Mouse (Mus musculus) hindbrain, embryonic 11.5 days (tissue): ENCODE measurements at regions not wholly inside any gene's neighbourhood (a gene's known extent, or its start where the extent isn't known, plus 50 kb on each side); places are given as distances from the start of the nearest gene placed in this dataset.
A peak's percentile ranks its signal among the peaks of the same experiment; 100 is the strongest.

Experiments used
- ATAC-seq: fragments of 200-750 bp; cut with Nextera tagmentation; 2 replicates; pipeline ENCODE4 v1.8.0; 2017; ENCODE audit warnings: mild to moderate bottlenecking, moderate TSS enrichment, moderate library complexity; ENCODE audit not compliant: low FRiP score
- DNase-seq: peaks from one replicate; pipeline ENCODE4 v3.0.0-alpha.2; 2015; ENCODE audit warnings: low spot score
- H3K27ac ChIP-seq: fragments of 300-500 bp; sonication (generic); 2 replicates; pipeline ENCODE4 v1.5.1; 2014; ENCODE audit warnings: mild to moderate bottlenecking, low read depth, low read length
- H3K27me3 ChIP-seq: fragments of 300-500 bp; sonication (generic); 2 replicates; pipeline ENCODE4 v1.6.1; 2014; ENCODE audit warnings: mild to moderate bottlenecking, low read length, moderate library complexity, mixed read lengths; ENCODE audit not compliant: control insufficient read depth, insufficient read depth
- H3K36me3 ChIP-seq: fragments of 300-500 bp; sonication (generic); 2 replicates; pipeline ENCODE4 v1.6.1; 2014; ENCODE audit warnings: mild to moderate bottlenecking, low read length, moderate library complexity, mixed read lengths; ENCODE audit not compliant: control insufficient read depth, insufficient read depth
- H3K4me1 ChIP-seq: fragments of 300-500 bp; sonication (generic); replicated peaks from 2 replicates; pipeline ENCODE4 v1.6.1; 2014; ENCODE audit warnings: low read length, mixed read lengths; ENCODE audit not compliant: control insufficient read depth, insufficient read depth
- H3K4me2 ChIP-seq: fragments of 300-500 bp; sonication (generic); replicated peaks from 2 replicates; pipeline ENCODE4 v1.6.1; 2014; ENCODE audit warnings: mild to moderate bottlenecking, low read depth, low read length
- H3K4me3 ChIP-seq: fragments of 300-500 bp; sonication (generic); 2 replicates; pipeline ENCODE4 v1.5.1; 2014; ENCODE audit warnings: low read depth, low read length
- H3K9ac ChIP-seq: fragments of 300-500 bp; sonication (generic); 2 replicates; pipeline ENCODE4 v1.6.1; 2014; ENCODE audit warnings: low read depth, low read length
- H3K9me3 ChIP-seq: fragments of 300-500 bp; sonication (generic); 2 replicates; pipeline ENCODE4 v1.6.1; 2016; ENCODE audit warnings: low read length; ENCODE audit not compliant: control insufficient read depth
- WGBS: fragments of 180-500 bp; shearing (Covaris S2); extraction: QIAGEN DNeasy Blood & Tissue Kit; methylation state at CpG from one replicate; pipeline ENCODE4 v1.1.7; 2014; 5-methylcytosine and 5-hydroxymethylcytosine counted together

DNA sequence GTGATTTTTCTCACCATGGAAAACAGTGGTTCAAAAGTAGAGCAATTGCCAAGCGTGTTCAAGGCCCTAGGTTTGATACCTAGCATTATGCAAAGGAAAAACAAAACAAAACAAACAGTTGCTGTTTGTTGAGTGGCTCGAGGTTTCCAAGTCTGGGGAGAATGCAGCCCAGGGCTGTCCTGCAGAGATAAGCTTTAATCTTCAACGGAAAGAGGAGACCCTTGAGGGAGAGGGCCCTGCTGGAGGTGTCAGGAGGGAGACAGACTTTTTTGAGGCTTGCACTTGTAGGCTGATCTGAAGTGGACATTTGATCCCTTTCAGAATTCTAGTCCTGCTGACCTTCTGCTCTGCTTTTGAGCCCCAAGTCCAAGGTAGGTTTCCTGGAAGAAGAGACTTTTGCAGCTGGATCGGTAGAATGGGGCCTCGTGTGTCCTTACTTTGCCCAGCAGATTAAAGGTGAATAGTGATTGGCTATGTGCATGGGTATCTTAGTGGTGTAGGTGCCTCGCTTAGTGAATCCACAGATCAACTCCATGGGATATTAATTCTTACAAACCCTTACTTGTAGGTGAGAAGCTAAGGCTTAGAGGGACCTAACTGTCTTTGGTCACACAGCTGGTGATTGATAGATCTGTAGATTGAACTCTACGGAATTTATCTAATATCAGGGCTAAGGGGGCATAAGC lies 87.2 kb upstream of the Podxl start:
- Histone ChIP-seq H3K27me3 (no peaks in the 10 kb centered on the region), H3K36me3 (no peaks in the 10 kb centered on the region), H3K9me3 (no peaks in the 10 kb centered on the region), H3K4me2 (no peak overlapping the region), H3K4me1 (no peaks in the 10 kb centered on the region), H3K9ac (no peak overlapping the region), H3K4me3 (no peak overlapping the region), H3K27ac (no peak overlapping the region)
- no peak for ATAC-seq
- WGBS: 67% methylated on average over 7 of the region's 7 CpGs
- no peak for DNase-seq

DNA sequence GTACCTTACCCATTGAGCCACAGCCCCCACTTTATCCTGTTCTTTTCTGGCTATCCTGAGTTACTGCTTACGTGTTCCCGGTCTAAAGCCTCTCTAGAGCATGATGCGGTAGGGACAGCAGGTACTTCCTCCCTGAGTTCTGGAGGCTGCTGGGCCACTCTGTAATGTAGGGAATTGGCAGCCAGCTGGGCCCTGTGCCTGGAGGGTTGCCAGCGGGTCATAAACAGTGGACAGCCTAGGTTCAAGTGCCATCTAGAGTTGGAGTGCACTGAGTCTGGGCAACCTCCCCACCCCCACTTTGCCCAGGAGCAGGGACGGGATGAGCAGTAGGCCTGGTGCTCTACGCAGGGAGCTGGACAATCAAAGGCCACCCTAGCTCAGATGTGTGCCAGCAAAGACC lies 81.5 kb upstream of the Podxl start:
- Histone ChIP-seq H3K4me1 (no peaks in the 10 kb centered on the region), H3K9ac (no peak overlapping the region), H3K27me3 (no peaks in the 10 kb centered on the region), H3K36me3 (no peaks in the 10 kb centered on the region), H3K4me3 (no peak overlapping the region), H3K9me3 (no peaks in the 10 kb centered on the region), H3K4me2 (no peak overlapping the region), H3K27ac (no peak overlapping the region)
- DNase-seq (no peak), ATAC-seq (no peak)
- 92% methylated on average over 6 of the region's 6 CpGs for WGBS

DNA sequence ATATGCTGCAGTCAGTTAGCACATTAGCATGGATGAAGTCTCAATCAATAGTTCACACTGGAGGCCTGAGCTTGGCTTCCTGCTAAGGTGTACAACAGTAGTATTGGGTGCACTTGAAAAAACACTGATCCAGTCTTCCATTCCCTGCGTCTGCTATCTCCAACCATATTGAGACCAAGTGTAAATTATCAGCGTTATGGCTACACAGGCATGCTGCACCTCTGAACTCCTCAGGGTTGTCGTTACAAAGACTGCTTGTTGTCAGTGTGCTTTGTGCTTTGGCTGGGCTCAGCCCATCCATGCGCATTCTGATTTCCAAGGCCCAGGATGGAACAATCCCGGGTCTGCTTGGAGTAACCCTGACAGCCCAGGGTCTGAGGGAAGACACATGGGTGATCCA lies 80.7 kb upstream of the Podxl start:
- no peaks in the 10 kb centered on the region for H3K9me3 ChIP-seq
- no peak overlapping the region for H3K27ac ChIP-seq
- H3K36me3 ChIP-seq: no peaks in the 10 kb centered on the region
- no peak overlapping the region for H3K4me3 ChIP-seq
- no peak overlapping the region for H3K4me2 ChIP-seq
- DNase-seq: no peak
- H3K27me3 ChIP-seq: no peaks in the 10 kb centered on the region
- no peak for ATAC-seq
- H3K4me1 ChIP-seq: no peaks in the 10 kb centered on the region
- no peak overlapping the region for H3K9ac ChIP-seq
- 76% methylated on average over 5 of the region's 5 CpGs for WGBS

DNA sequence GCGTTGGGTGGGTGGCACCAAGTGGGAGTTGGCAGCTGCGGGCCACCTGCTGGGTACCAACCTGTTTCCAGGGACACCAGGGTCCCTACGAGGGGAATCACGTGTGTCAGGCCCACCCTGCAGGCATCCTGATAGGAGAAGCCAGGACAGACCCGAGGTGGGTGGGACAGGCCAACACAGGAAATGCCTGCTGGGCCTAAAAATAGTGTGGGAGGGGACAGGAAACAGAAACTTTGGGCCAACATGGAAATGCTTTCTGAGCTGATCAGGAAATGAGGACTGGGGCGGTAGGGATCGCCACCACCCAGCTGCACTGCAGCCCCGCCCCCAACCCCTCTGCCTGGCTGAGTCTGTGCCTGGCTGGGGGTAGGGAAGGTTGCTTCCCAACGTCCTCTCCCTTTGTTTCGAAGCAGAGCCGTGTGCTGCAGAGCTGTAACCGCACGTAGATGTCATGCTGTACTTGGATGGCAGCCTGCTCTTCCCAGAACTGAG lies 78.7 kb upstream of the Podxl start:
- H3K4me2 ChIP-seq: no peak overlapping the region
- WGBS: 24% methylated on average over 13 of the region's 13 CpGs

DNA sequence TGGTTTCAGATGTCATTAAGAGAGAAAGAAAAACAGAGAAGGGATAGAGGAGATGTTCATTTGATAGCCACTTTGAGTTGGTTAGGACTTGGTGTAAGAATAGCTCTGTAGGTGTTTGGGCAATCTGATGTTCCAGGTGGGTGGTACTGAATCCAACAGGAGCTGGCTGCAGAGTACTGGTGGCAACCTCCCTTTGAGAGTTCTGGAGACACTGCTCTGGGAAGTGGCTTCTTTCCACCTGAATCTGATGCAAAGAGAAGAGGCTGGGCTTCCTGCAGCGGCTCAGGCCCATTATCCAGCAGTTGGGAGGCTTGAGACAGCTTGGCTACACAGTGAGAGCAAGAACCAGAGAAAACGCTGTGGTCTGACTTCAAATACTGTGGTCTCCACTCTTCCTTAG lies 77.0 kb upstream of the Podxl start:
- no peak overlapping the region for H3K4me3 ChIP-seq
- no peak overlapping the region for H3K27ac ChIP-seq
- H3K9ac ChIP-seq: no peak overlapping the region
- H3K36me3 ChIP-seq: no peaks in the 10 kb centered on the region
- no peak overlapping the region for H3K4me2 ChIP-seq
- no peaks in the 10 kb centered on the region for H3K27me3 ChIP-seq
- H3K9me3 ChIP-seq: no peaks in the 10 kb centered on the region
- no peaks in the 10 kb centered on the region for H3K4me1 ChIP-seq
- 63% methylated on average over 2 of the region's 2 CpGs for WGBS
- ATAC-seq (no peak), DNase-seq (no peak)

More for the DNA sequence above, 78.7 kb upstream of the Podxl start:
- H3K9me3 ChIP-seq: no peaks in the 10 kb centered on the region
- H3K27ac ChIP-seq: no peak overlapping the region
- H3K4me1 ChIP-seq: no peaks in the 10 kb centered on the region
- DNase-seq (peak; percentile 34), ATAC-seq (no peak)
- H3K4me3 ChIP-seq: no peak overlapping the region
- H3K27me3 ChIP-seq: no peaks in the 10 kb centered on the region
- H3K36me3 ChIP-seq: no peaks in the 10 kb centered on the region
- H3K9ac ChIP-seq: no peak overlapping the region

DNA sequence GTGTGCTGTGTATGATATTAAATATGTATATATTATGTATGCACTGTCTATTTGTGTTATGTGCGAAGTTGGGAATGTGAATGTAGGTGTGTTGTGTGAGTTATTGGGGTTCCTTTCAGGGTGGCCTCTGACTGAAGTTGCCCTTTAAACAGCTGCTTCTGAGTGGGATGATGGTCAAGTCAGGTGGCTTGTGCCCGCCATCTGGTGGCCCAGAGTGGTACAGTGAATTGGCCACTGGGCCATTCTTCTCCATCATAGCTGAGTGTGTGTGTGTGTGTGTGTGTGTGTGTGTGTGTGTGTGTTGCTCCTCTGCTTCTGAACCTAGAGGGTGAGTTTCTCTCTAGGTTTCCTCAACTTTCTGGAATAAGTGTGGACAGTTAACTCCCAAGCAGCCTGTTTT lies 75.7 kb upstream of the Podxl start:
- ATAC-seq: peak; percentile 53; the same call in 1 of the 2 replicates
- WGBS: 10% methylated on average over 2 of the region's 2 CpGs
- no peak overlapping the region for H3K27ac ChIP-seq

DNA sequence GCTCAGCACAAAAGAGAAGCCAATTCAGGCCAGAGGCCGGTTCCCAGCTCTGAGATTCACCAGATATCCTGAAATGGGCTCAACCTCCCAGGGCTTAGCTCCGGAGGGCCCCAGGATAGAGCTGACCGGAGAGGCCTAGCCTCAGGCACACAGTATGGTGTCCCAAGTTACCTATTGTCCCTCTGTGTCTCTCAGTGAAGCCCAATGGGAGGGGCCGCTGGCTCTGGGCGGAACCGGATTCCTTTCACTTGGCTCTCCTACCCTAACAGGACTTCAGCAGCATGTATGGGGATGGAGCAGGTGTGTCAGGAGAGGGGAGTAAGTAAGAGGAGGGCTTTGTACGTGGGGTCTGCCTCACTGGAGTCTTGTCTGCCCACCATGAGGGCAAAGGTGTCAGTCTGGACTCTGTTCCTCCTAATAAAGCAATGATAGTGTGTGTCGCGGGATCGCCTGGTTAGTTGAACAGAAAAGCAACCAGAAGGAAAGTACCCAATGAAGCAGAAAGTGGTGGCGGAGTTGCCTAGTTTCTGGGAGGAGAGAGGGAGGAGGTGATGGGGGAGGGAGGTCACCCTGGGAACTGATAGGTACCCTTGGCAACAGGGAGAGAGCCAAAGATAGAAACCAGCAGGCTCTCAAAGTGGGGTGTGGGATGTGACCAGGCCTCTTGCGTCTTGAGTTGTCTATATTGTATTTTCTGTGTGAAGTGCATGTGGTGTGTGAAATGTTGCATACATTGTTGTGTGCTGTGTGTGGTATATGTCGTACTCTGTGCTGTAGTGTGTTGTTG lies 74.8 kb upstream of the Podxl start:
- Histone ChIP-seq H3K36me3 (no peaks in the 10 kb centered on the region), H3K27me3 (no peaks in the 10 kb centered on the region), H3K27ac (no peak overlapping the region), H3K4me2 (no peak overlapping the region), H3K9ac (no peak overlapping the region), H3K9me3 (no peaks in the 10 kb centered on the region), H3K4me1 (no peaks in the 10 kb centered on the region), H3K4me3 (no peak overlapping the region)
- WGBS: 40% methylated on average over 13 of the region's 13 CpGs
- 0 out of 2 replicates have a peak, but pooled peaks have one; percentile 14 for ATAC-seq
- DNase-seq: no peak

More for the DNA sequence above, 75.7 kb upstream of the Podxl start:
- Histone ChIP-seq H3K4me2 (no peak overlapping the region), H3K4me3 (no peak overlapping the region), H3K4me1 (no peaks in the 10 kb centered on the region), H3K9me3 (no peaks in the 10 kb centered on the region), H3K36me3 (no peaks in the 10 kb centered on the region), H3K9ac (no peak overlapping the region), H3K27me3 (no peaks in the 10 kb centered on the region)
- peak; percentile 82 for DNase-seq

DNA sequence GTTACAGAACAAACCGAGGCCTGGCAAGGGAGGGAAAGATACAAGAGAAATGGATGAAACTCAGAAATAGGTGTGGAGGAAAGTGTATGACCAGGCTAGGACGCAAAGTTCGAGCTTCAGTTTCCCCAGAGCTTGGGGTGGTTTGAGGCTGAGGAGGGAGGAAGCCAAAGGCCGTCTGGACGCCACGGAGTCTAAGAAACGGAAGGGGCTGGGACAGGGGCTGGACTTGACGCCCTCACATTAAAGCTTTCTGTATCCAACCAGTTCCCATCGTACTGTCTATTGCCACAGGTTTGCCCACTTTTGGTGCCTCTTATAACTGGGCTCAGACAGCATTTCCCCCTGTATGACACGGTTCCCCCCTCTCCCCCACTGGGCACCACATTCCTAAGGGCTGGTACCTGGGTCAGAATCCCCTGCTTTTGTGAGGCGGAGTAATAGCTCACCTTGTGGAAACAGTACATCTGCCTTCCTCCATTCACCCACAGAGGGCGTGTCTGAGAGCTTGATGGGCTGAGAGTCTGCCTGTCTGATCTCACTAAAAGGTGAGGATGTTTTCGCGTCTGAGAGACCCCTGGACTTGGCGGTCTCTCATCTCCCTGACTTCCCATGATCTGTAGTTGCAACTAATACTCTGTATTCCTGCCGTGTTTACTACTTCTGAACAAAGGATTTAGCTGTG lies 73.7 kb upstream of the Podxl start:
- DNase-seq (peak; percentile 45), ATAC-seq (no peak)
- H3K27ac ChIP-seq: no peak overlapping the region
- no peak overlapping the region for H3K4me3 ChIP-seq
- H3K27me3 ChIP-seq: no peaks in the 10 kb centered on the region
- no peak overlapping the region for H3K4me2 ChIP-seq
- H3K9ac ChIP-seq: no peak overlapping the region
- WGBS: 19% methylated on average over 16 of the region's 16 CpGs
- no peaks in the 10 kb centered on the region for H3K36me3 ChIP-seq
- no peaks in the 10 kb centered on the region for H3K9me3 ChIP-seq
- H3K4me1 ChIP-seq: no peaks in the 10 kb centered on the region
